Mouse (Mus musculus) cerebellum, adult 2 months (tissue): ENCODE measurements around the gene Cnpy1. TPM values are rescaled to one million over a fixed set of nuclear protein-coding genes. Genes with fewer than 3 reads are reported as not detected.

Experiments
- DNase-seq, 2 experiments: peaks; one replicate each; pipeline ENCODE4 v3.0.0; 2021
- H3K27ac ChIP-seq: fragments of 200-500 bp; 2 replicates; pipeline ENCODE4 v1.5.1; 2012; ENCODE audit warnings: low read length, control low read depth, inconsistent platforms; ENCODE audit not compliant: insufficient read depth
- H3K27me3 ChIP-seq: fragments of 200-500 bp; 2 replicates; pipeline ENCODE4 v1.6.1; 2012; ENCODE audit warnings: inconsistent platforms, mild to moderate bottlenecking, low read length, moderate library complexity; ENCODE audit not compliant: control insufficient read depth, insufficient read depth
- H3K4me1 ChIP-seq: fragments of 200-500 bp; 2 replicates; pipeline ENCODE4 v1.6.1; 2011; ENCODE audit warnings: low read length; ENCODE audit not compliant: control insufficient read depth, insufficient read depth
- H3K4me3 ChIP-seq: fragments of 200-500 bp; replicated peaks from 2 replicates; pipeline ENCODE3; 2011; ENCODE audit warnings: mild to moderate bottlenecking, low read depth, low read length, control low read depth; ENCODE audit not compliant: insufficient read depth
- CTCF ChIP-seq: fragments of 200-500 bp; IDR thresholded peaks from 2 replicates; pipeline ENCODE4 v1.5.1; 2011; ENCODE audit warnings: low read depth, mild to moderate bottlenecking, control low read depth, low read length, moderate library complexity, borderline replicate concordance; ENCODE audit not compliant: insufficient read depth
- POLR2A ChIP-seq: fragments of 200-500 bp; IDR thresholded peaks from 2 replicates; pipeline ENCODE4 v1.6.1; 2011; ENCODE audit warnings: low read length, control low read depth, borderline replicate concordance; ENCODE audit not compliant: insufficient read depth
- WGBS: fragments of 180-500 bp; shearing (Covaris S2); methylation state at CpG from one replicate; pipeline ENCODE4 v1.1.7; 2018; 5-methylcytosine and 5-hydroxymethylcytosine counted together
- polyA plus RNA-seq: library from polyadenylated mRNA; depleted of rRNA; stranded (reverse); fragments of >200 nt; gene quantifications from 2 replicates; pipeline ENCODE4 v1.2.3, GENCODE M21; 2012

The Cnpy1 gene
- polyA plus RNA-seq, 1 experiment, result 313 TPM

DNA sequence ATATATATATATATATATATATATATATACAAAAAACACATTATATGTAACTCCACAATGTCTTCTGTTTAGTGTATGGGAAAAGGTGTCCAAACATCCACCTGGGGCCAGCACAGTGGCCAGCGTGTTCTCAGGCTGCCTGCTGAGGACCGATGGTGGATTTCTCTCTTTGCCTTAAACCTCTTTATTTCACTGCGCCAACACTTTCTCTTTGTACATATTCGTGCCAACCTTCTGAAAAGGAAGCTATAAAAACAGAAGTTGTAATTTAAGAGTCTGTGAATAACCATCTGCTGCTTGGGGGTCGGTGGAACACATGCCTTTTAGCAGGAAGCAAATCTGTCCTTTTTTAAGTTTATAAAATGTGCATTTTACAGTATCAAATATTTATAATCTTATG lies 73.9 kb downstream of the Cnpy1 start:
- Histone ChIP-seq H3K27me3 (no peaks in the 10 kb centered on the region), H3K4me1 (peaks cover 28% of the 10 kb centered on the region), H3K4me3 (peak overlapping the region; percentile 47), H3K27ac (no peak overlapping the region)
- DNase-seq, result peak in 1 of 2 experiments; percentile 42
- WGBS, result 4% methylated on average over 5 of the region's 5 CpGs
- TF ChIP-seq CTCF, result no peak
- no peak for TF ChIP-seq POLR2A

DNA sequence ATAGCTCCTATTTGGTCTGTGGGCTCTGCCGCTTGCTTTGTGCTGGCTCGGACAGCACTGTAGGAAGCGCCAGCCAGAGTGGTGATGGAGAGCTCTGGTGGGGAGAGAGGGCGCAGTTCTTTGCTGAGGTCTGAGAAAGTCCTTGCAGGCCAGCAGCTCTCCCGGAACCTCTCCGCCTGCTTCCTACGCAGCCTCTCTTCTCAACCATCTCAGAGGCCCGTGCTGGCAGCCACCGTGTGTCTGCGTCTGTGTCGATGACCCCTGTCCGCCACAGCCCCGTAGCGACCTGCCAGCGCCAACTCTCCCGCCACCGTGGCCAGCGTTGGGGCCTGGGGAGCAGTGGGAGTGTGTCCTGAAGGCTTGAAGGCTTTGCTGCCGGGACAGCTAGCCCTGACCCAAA lies 74.7 kb downstream of the Cnpy1 start:
- Histone ChIP-seq H3K4me1 (peaks cover 28% of the 10 kb centered on the region), H3K4me3 (peak overlapping the region; percentile 38), H3K27ac (peak overlapping the region; percentile 61), H3K27me3 (no peaks in the 10 kb centered on the region)
- 1% methylated on average over 19 of the region's 19 CpGs for WGBS
- no peak for TF ChIP-seq CTCF
- TF ChIP-seq POLR2A, result no peak
- DNase-seq, result peak; percentile 64 to 78

DNA sequence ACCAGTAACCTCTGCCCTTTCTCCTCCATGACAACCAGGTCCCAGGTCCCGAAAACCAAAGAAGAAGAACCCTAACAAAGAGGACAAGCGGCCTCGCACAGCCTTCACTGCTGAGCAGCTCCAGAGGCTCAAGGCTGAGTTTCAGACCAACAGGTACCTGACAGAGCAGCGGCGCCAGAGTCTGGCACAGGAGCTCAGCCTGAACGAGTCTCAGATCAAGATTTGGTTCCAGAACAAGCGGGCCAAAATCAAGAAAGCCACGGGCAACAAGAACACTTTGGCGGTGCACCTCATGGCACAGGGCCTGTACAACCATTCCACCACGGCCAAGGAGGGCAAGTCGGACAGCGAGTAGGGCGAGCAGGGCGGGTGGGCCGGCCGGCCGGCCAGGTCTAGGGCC lies 75.5 kb downstream of the Cnpy1 start:
- Histone ChIP-seq H3K4me1 (peaks cover 22% of the 10 kb centered on the region), H3K4me3 (peak overlapping the region; percentile 99), H3K27me3 (no peaks in the 10 kb centered on the region), H3K27ac (peak overlapping the region; percentile 88)
- 7% methylated on average over 17 of the region's 17 CpGs for WGBS
- peak; percentile 68 to 80 for DNase-seq
- TF ChIP-seq POLR2A (no peak), CTCF (no peak)

DNA sequence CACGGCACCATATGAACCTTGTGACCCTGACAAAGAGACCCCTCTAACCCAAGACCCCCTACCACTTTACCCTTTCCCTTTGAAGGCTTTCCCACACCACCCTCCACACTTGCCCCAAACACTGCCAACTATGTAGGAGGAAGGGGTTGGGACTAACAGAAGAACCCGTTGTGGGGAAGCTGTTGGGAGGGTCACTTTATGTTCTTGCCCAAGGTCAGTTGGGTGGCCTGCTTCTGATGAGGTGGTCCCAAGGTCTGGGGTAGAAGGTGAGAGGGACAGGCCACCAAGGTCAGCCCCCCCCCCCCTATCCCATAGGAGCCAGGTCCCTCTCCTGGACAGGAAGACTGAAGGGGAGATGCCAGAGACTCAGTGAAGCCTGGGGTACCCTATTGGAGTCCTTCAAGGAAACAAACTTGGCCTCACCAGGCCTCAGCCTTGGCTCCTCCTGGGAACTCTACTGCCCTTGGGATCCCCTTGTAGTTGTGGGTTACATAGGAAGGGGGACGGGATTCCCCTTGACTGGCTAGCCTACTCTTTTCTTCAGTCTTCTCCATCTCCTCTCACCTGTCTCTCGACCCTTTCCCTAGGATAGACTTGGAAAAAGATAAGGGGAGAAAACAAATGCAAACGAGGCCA lies 76.3 kb downstream of the Cnpy1 start:
- Histone ChIP-seq H3K27me3 (no peaks in the 10 kb centered on the region), H3K4me1 (peaks cover 19% of the 10 kb centered on the region), H3K27ac (peak overlapping the region; percentile 99), H3K4me3 (peak overlapping the region; percentile 99)
- 1% methylated on average over 5 of the region's 5 CpGs for WGBS
- peak; percentile 38 to 50 for DNase-seq
- TF ChIP-seq POLR2A (no peak), CTCF (no peak)

- no peaks in the 10 kb centered on the region for H3K27me3 ChIP-seq
- DNase-seq, result peak; percentile 60 to 75
- H3K4me1 ChIP-seq, result peaks cover 17% of the 10 kb centered on the region
- H3K27ac ChIP-seq, result peak overlapping the region; percentile 99
- 3% methylated on average over 36 of the region's 36 CpGs for WGBS
- 0 out of 2 replicates have a peak, but pooled peaks have one; percentile 23 for TF ChIP-seq POLR2A
- TF ChIP-seq CTCF, result no peak
- H3K4me3 ChIP-seq, result peak overlapping the region; percentile 99
Observed at GRCm38 (mm10) chr5:28168253-28169165, 77.1 kb downstream of the Cnpy1 start.

GRCm38 (mm10) chr5:28167611-28168252 lies 77.9 kb downstream of the Cnpy1 start:
- DNase-seq, result peak; percentile 37 to 61
- Histone ChIP-seq H3K27ac (peak overlapping the region; percentile 99), H3K4me1 (peaks cover 14% of the 10 kb centered on the region), H3K27me3 (no peaks in the 10 kb centered on the region), H3K4me3 (peak overlapping the region; percentile 99)
- no peak for TF ChIP-seq POLR2A
- no peak for TF ChIP-seq CTCF
- WGBS, result 2% methylated on average over 29 of the region's 29 CpGs

- Histone ChIP-seq H3K4me1 (peaks cover 12% of the 10 kb centered on the region), H3K27ac (peak overlapping the region; percentile 99), H3K4me3 (peak overlapping the region; percentile 99), H3K27me3 (no peaks in the 10 kb centered on the region)
- WGBS, result under 1% methylated on average over 110 of the region's 111 CpGs
- peak; percentile 11; the same call in 1 of the 2 replicates for TF ChIP-seq POLR2A
- no peak for TF ChIP-seq CTCF
- DNase-seq, result peak; percentile 72 to 81
Observed at GRCm38 (mm10) chr5:28166256-28167231, 79.1 kb downstream of the Cnpy1 start.
